Mouse (Mus musculus) kidney, embryonic 15.5 days (tissue): Measurements from ENCODE around the gene Casp8. TPM values are rescaled to one million over a fixed set of nuclear protein-coding genes. Genes with fewer than 3 reads are reported as not detected.
"Not testable (repeated sequence)": the region's sequence is repeated elsewhere in the genome, so short reads cannot be mapped to it uniquely, and the experiment has no call there.

ENCODE experiments used
- ATAC-seq: fragments of 200-750 bp; cut with Nextera tagmentation; replicated peaks from 2 replicates; pipeline ENCODE4 v1.8.0; 2017; ENCODE audit warnings: moderate TSS enrichment; ENCODE audit not compliant: low FRiP score
- H3K27ac ChIP-seq: fragments of 300-500 bp; sonication (generic); 2 replicates; pipeline ENCODE4 v1.5.1; 2015; ENCODE audit warnings: mild to moderate bottlenecking, inconsistent platforms
- H3K27me3 ChIP-seq: fragments of 300-500 bp; sonication (generic); 2 replicates; pipeline ENCODE4 v1.6.1; 2015; ENCODE audit warnings: inconsistent platforms
- H3K36me3 ChIP-seq: fragments of 300-500 bp; sonication (generic); 2 replicates; pipeline ENCODE4 v1.6.1; 2015; ENCODE audit warnings: inconsistent platforms
- H3K4me1 ChIP-seq: fragments of 300-500 bp; sonication (generic); 2 replicates; pipeline ENCODE4 v1.6.1; 2015; ENCODE audit warnings: inconsistent platforms
- H3K4me2 ChIP-seq: fragments of 300-500 bp; sonication (generic); 2 replicates; pipeline ENCODE4 v1.6.1; 2015; ENCODE audit warnings: moderate library complexity, mild to moderate bottlenecking, inconsistent platforms
- H3K4me3 ChIP-seq: fragments of 300-500 bp; sonication (generic); replicated peaks from 2 replicates; pipeline ENCODE4 v1.5.1; 2015; ENCODE audit warnings: mild to moderate bottlenecking, inconsistent platforms
- H3K9ac ChIP-seq: fragments of 300-500 bp; sonication (generic); 2 replicates; pipeline ENCODE4 v1.6.1; 2015; ENCODE audit warnings: mild to moderate bottlenecking, inconsistent platforms
- H3K9me3 ChIP-seq: fragments of 300-500 bp; sonication (generic); replicated peaks from 2 replicates; pipeline ENCODE4 v1.6.1; 2016; ENCODE audit warnings: inconsistent platforms
- whole genome bisulfite sequencing: fragments of 180-500 bp; shearing (Covaris S2); methylation state at CpG from one replicate; pipeline ENCODE4 v1.1.7; 2015; ENCODE audit warnings: mixed read lengths; 5-methylcytosine and 5-hydroxymethylcytosine counted together
- polyA plus RNA-seq: library from polyadenylated mRNA; unstranded; fragments of >200 nt; fragmentation: Nextera tagmentation; extraction: Ambion mirVana; gene quantifications from 2 replicates; pipeline ENCODE4 v1.2.1, GENCODE M21; 2015

Casp8 gene
- polyA plus RNA-seq, 1 experiment from 2014 or later = 41.8 TPM

DNA sequence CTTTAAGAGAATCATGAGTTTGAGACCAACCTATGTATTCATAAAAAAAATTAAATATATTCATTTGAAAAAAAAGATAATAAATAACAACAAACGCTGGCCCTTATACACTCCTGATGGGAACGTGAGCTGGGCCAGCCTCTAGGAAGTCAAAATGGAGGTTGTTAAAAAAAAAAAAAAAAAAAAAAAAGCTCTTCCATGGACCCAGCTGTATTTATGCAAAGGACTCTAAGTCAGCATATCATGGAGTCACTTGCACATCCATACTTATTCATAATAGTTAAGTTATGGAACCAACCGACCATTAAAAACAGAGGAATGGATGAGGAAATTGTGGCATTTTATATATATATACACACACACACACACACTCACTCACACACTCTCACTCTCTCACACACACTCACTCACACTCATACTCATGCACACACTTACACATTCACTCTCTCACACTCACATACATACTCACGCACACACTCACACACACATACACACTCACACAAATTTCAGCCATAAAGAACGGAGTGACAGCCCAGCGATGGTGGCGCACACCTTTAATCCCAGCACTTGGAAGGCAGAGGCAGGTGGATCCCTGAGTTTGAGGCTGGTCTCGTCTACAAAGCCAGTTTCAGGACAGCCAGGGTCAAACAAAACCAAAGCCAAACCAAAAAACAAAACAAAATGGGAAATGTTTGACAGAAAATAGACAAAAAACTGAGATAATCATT, 6.5 kb downstream of the Casp8 start:
- H3K27me3 ChIP-seq = no peaks in the 10 kb centered on the region
- no peak overlapping the region for H3K9ac ChIP-seq
- H3K9me3 ChIP-seq = no peaks in the 10 kb centered on the region; the same call in 1 of the 2 replicates
- H3K27ac ChIP-seq = no peak overlapping the region
- 91% methylated on average over 8 of the region's 8 CpGs for WGBS
- peaks cover 17% of the 10 kb centered on the region for H3K36me3 ChIP-seq
- peaks cover 15% of the 10 kb centered on the region for H3K4me1 ChIP-seq
- H3K4me2 ChIP-seq = no peak overlapping the region
- no peak for ATAC-seq
- no peak overlapping the region for H3K4me3 ChIP-seq

GRCm38 (mm10) chr1:58802322-58803273, 7.4 kb downstream of the Casp8 start:
- Histone ChIP-seq H3K9me3 (peaks cover 4% of the 10 kb centered on the region; the same call in 1 of the 2 replicates), H3K27me3 (no peaks in the 10 kb centered on the region), H3K4me1 (peaks cover 7% of the 10 kb centered on the region; the same call in 1 of the 2 replicates), H3K9ac (no peak overlapping the region), H3K4me2 (0 out of 2 replicates have a peak overlapping the region, but pooled peaks have one; percentile 9), H3K27ac (no peak overlapping the region), H3K4me3 (no peak overlapping the region), H3K36me3 (peaks cover 20% of the 10 kb centered on the region)
- peak; percentile 71; the same call in 1 of the 2 replicates for ATAC-seq
- 67% methylated on average over 18 of the region's 18 CpGs for WGBS

- Histone ChIP-seq H3K4me1 (0 out of 2 replicates have a peak, but pooled peaks cover 6% of the 10 kb centered on the region), H3K4me3 (no peak overlapping the region), H3K9me3 (peaks cover 6% of the 10 kb centered on the region; the same call in 1 of the 2 replicates), H3K4me2 (no peak overlapping the region), H3K36me3 (peaks cover 27% of the 10 kb centered on the region), H3K27ac (no peak overlapping the region), H3K27me3 (no peaks in the 10 kb centered on the region), H3K9ac (no peak overlapping the region)
- ATAC-seq = no peak
- 84% methylated on average over 6 of the region's 6 CpGs for WGBS
Observed at GRCm38 (mm10) chr1:58803531-58803930, 8.4 kb downstream of the Casp8 start.

GRCm38 (mm10) chr1:58806651-58807050, 11.5 kb downstream of the Casp8 start:
- Histone ChIP-seq H3K27ac (no peak overlapping the region), H3K9ac (no peak overlapping the region), H3K4me1 (0 out of 2 replicates have a peak, but pooled peaks cover 6% of the 10 kb centered on the region), H3K4me2 (no peak overlapping the region), H3K4me3 (no peak overlapping the region), H3K27me3 (no peaks in the 10 kb centered on the region), H3K36me3 (peaks cover 20% of the 10 kb centered on the region; the same call in 1 of the 2 replicates), H3K9me3 (peaks cover 15% of the 10 kb centered on the region; the same call in 1 of the 2 replicates)
- WGBS = 87% methylated on average over 3 of the region's 3 CpGs
- ATAC-seq = no peak

- Histone ChIP-seq H3K4me1 (no peaks in the 10 kb centered on the region), H3K4me2 (no peak overlapping the region), H3K9ac (no peak overlapping the region), H3K36me3 (peaks cover 60% of the 10 kb centered on the region), H3K4me3 (no peak overlapping the region), H3K27ac (no peak overlapping the region), H3K27me3 (no peaks in the 10 kb centered on the region), H3K9me3 (no peaks in the 10 kb centered on the region)
- WGBS = 77% methylated on average over 3 of the region's 3 CpGs
- no peak for ATAC-seq
Observed at GRCm38 (mm10) chr1:58826319-58826718, 31.1 kb downstream of the Casp8 start.

- WGBS = 91% methylated on average over 5 of the region's 5 CpGs
- no peaks in the 10 kb centered on the region for H3K4me1 ChIP-seq
- no peak overlapping the region for H3K9ac ChIP-seq
- no peak overlapping the region for H3K4me3 ChIP-seq
- H3K27me3 ChIP-seq = no peaks in the 10 kb centered on the region
- H3K9me3 ChIP-seq = no peaks in the 10 kb centered on the region
- peaks cover 73% of the 10 kb centered on the region for H3K36me3 ChIP-seq
- H3K27ac ChIP-seq = no peak overlapping the region
- no peak overlapping the region for H3K4me2 ChIP-seq
- ATAC-seq = no peak
Observed at GRCm38 (mm10) chr1:58830741-58831140, 35.6 kb downstream of the Casp8 start.

- H3K27ac ChIP-seq = no peak overlapping the region
- no peak for ATAC-seq
- H3K4me2 ChIP-seq = no peak overlapping the region
- no peaks in the 10 kb centered on the region for H3K9me3 ChIP-seq
- H3K27me3 ChIP-seq = no peaks in the 10 kb centered on the region
- no peaks in the 10 kb centered on the region for H3K4me1 ChIP-seq
- H3K36me3 ChIP-seq = peaks cover 60% of the 10 kb centered on the region
- no peak overlapping the region for H3K9ac ChIP-seq
- no peak overlapping the region for H3K4me3 ChIP-seq
- 87% methylated on average over 2 of the region's 2 CpGs for WGBS
Observed at GRCm38 (mm10) chr1:58832198-58832597, 37.0 kb downstream of the Casp8 start.

GRCm38 (mm10) chr1:58856811-58857210, 61.6 kb downstream of the Casp8 start:
- not testable (repeated sequence) for H3K36me3 ChIP-seq, ATAC-seq, H3K27me3 ChIP-seq, H3K27ac ChIP-seq, H3K9me3 ChIP-seq, H3K9ac ChIP-seq, H3K4me2 ChIP-seq, H3K4me1 ChIP-seq, H3K4me3 ChIP-seq
- 80% methylated on average over 3 of the region's 3 CpGs for WGBS

- 67% methylated on average over 4 of the region's 4 CpGs for WGBS
- H3K27ac ChIP-seq, ATAC-seq: not testable (repeated sequence)
Observed at GRCm38 (mm10) chr1:58859131-58859530, 64.0 kb downstream of the Casp8 start.

DNA sequence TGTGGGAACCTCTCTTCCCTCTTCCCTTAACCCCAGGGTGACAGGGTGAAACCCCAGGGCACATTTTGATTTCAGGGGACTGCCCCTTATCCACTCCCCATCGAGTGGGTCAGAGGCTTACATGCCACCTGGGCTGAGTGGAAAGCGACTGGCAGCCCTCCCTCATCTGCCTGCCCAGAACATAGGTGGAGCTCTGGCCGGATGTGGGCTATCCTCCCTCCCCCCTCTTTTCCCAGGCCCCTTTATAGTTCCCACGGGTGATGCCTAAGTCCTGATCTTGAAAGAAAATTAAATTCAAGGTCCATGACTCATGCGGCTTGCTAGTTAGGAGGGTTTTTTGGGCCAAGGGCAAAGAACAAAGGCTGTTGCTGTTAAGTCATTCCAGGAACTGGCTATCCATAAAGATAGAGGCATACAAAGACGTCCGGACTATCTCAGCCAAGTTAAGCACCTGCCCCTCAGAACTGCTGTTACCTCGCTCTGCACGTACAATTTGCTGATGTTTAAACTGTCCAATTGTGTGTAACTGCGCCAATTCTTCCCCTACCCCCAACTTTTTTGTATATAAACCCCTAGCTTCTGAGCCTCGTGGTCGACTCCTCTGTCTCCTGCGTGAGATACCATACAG, 64.7 kb downstream of the Casp8 start:
- not testable (repeated sequence) for H3K27me3 ChIP-seq, H3K4me3 ChIP-seq, ATAC-seq, H3K27ac ChIP-seq, H3K9me3 ChIP-seq, H3K4me1 ChIP-seq, H3K9ac ChIP-seq, H3K36me3 ChIP-seq, H3K4me2 ChIP-seq
- 68% methylated on average over 13 of the region's 13 CpGs for WGBS

More at GRCm38 (mm10) chr1:58859131-58859530, 64.0 kb downstream of the Casp8 start:
- not testable (repeated sequence) for H3K4me2 ChIP-seq, H3K9ac ChIP-seq, H3K36me3 ChIP-seq, H3K4me3 ChIP-seq, H3K27me3 ChIP-seq, H3K4me1 ChIP-seq, H3K9me3 ChIP-seq

DNA sequence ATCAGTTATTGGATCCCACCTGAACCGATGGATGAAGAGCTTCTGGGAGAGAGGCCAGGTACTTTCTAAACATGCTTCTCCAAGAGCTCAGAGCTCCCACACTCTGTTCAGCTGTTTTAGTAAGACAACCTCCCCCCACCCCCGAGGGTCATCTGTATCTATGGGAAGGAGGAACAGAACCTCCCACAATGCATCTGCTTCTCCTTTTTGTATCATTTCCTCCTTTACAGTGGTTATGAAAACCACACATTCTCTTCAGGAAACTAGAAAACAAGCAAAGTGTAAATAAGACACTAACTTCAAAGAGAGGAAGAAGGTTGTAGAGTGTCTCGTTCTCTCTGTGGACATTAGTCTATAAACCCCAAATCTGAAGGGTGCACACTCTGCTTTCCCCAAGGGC, 65.4 kb downstream of the Casp8 start:
- H3K36me3 ChIP-seq, H3K9ac ChIP-seq, H3K9me3 ChIP-seq, ATAC-seq, H3K27ac ChIP-seq, H3K4me3 ChIP-seq, H3K4me1 ChIP-seq, H3K4me2 ChIP-seq, H3K27me3 ChIP-seq: not testable (repeated sequence)
- WGBS = 86% methylated on average over 3 of the region's 3 CpGs

GRCm38 (mm10) chr1:58876500-58876899, 81.3 kb downstream of the Casp8 start:
- not testable (repeated sequence) for H3K4me3 ChIP-seq, H3K27me3 ChIP-seq

More at GRCm38 (mm10) chr1:58876500-58876899, 81.3 kb downstream of the Casp8 start:
- H3K4me2 ChIP-seq, ATAC-seq, H3K4me1 ChIP-seq, H3K9ac ChIP-seq, H3K36me3 ChIP-seq, H3K27ac ChIP-seq, H3K9me3 ChIP-seq: not testable (repeated sequence)
- 89% methylated on average over 4 of the region's 4 CpGs for WGBS
